ENCODE assay signal across 19 mouse cellular contexts in the genomic region with DNA sequence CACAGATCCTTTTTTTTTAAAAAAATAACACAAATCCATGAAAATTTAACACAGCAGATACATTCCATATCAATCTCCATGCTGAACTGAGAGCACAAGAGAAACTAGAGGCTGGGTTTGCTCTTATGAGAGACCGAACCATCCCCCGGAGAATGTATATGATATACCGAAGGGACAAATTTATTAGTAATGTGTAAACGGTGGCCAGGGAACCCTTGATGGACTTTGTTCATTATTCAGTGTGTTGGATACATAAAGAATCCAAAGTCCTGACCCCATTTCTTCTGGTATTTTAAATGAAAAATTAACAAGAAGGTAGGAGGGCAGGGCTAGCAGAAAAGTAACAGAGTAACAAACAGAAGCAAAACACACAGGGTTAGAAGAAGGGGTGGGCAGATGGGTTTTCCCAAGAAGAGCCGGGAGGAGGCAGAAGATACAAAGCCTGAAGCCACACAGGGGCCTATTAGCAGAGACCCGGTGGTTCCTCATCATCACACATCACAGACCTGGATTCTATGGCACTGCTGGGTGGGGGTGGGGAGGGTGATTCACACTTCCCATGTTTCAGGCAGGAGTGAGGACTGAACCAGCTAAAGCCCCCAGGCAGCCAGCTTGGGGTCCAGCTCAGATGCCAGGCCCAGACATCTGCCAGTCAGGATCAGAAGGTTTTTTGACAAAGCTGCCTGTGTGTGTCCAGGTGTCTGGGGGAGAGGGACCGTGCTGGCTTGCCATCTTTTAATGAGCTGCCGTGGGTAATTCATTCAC. TPM values are rescaled to one million over a fixed set of nuclear protein-coding genes. Genes with fewer than 3 reads are reported as not detected.
DNase-seq lines count a peak whose midpoint lies in the region; ATAC-seq and TF ChIP-seq lines count a peak whose summit lies in the region.
"Had no signal": no experiment of that assay in that cellular context is flagged by ENCODE, and none has a peak within 500 bp of the region (broad histone marks: within the 10 kb centered on the region; RNA-seq: fewer than 3 reads in every experiment).

No protein-coding gene starts in this region.

- no peaks in the 10 kb centered on the region for H3K27me3 ChIP-seq in kidney, embryonic 15.5 days
- H3K27me3 ChIP-seq in kidney, embryonic 14.5 days (ENCODE audit: control insufficient read depth, insufficient read depth, low read length) = no peaks in the 10 kb centered on the region
- no peaks in the 10 kb centered on the region for H3K27me3 ChIP-seq in forebrain, postnatal 0 days (ENCODE audit: insufficient read depth, low read length)
- H3K27me3 ChIP-seq in intestine, postnatal 0 days (replicated peaks; ENCODE audit: control insufficient read depth, insufficient read depth, low read length) = no peaks in the 10 kb centered on the region
- H3K27me3 ChIP-seq: limb, embryonic 13.5 days had no signal

- no peak overlapping the region for H3K9ac ChIP-seq in kidney, embryonic 15.5 days
- H3K9ac ChIP-seq in kidney, embryonic 14.5 days (ENCODE audit: low read depth, low read length) = no peak overlapping the region
- H3K9ac ChIP-seq in forebrain, postnatal 0 days = no peak overlapping the region
- no peak overlapping the region for H3K9ac ChIP-seq in intestine, postnatal 0 days (ENCODE audit: low read depth, low read length)
- H3K9ac ChIP-seq: heart, embryonic 13.5 days; limb, embryonic 13.5 days; lung, embryonic 14.5 days had no signal

- peak; percentile 92 for DNase-seq in brain, embryonic 14.5 days (ENCODE audit: low read depth)
- no peak for DNase-seq in forebrain, postnatal 0 days
- DNase-seq in liver = no peak
- DNase-seq in spleen, postnatal 14 days (ENCODE audit: low spot score in 2 of 2) = no peak
- no peak for DNase-seq in kidney, adult 9 months
- DNase-seq: adrenal gland, postnatal 36 days; cerebellum, adult 11-12 months; gastrocnemius, postnatal 10 days; lung, embryonic 14.5 days; thymus, postnatal 36 days had no signal

- ATAC-seq in kidney, embryonic 15.5 days (replicated peaks; ENCODE audit: low FRiP score) = 0 out of 2 replicates have a peak, but pooled peaks have one; percentile 40
- no peak for ATAC-seq in kidney, embryonic 14.5 days (ENCODE audit: low FRiP score, low TSS enrichment)
- peak; percentile 65 for ATAC-seq in forebrain, postnatal 0 days
- peak; percentile 61 for ATAC-seq in intestine, postnatal 0 days

- H3K36me3 ChIP-seq in kidney, embryonic 15.5 days = no peaks in the 10 kb centered on the region
- H3K36me3 ChIP-seq in kidney, embryonic 14.5 days (ENCODE audit: control insufficient read depth, insufficient read depth, low read length) = no peaks in the 10 kb centered on the region
- H3K36me3 ChIP-seq in forebrain, postnatal 0 days (ENCODE audit: insufficient read depth) = no peaks in the 10 kb centered on the region
- H3K36me3 ChIP-seq in intestine, postnatal 0 days (ENCODE audit: control insufficient read depth, insufficient read depth) = no peaks in the 10 kb centered on the region
- H3K36me3 ChIP-seq: heart, embryonic 13.5 days; limb, embryonic 13.5 days had no signal

- no peak for TF ChIP-seq CTCF in brain, embryonic 14.5 days (IDR thresholded peaks at IDR 0.05; ENCODE audit: borderline replicate concordance, extremely low read depth, insufficient read depth, insufficient read length)
- 0 out of 2 replicates have a peak, but pooled peaks have one; percentile 14 for TF ChIP-seq CTCF in forebrain, postnatal 0 days (IDR thresholded peaks at IDR 0.05; ENCODE audit: low read depth)
- peak; percentile 28; the same call in 1 of the 2 replicates for TF ChIP-seq CTCF in intestine, postnatal 0 days (IDR thresholded peaks at IDR 0.05; ENCODE audit: low read depth)

- no peak for TF ChIP-seq POLR2A in brain, embryonic 14.5 days (IDR thresholded peaks at IDR 0.05; ENCODE audit: borderline replicate concordance, extremely low read depth, insufficient read depth, insufficient read length, poor library complexity, severe bottlenecking)

- H3K4me3 ChIP-seq in kidney, embryonic 15.5 days (replicated peaks) = no peak overlapping the region
- H3K4me3 ChIP-seq in kidney, embryonic 14.5 days (ENCODE audit: low read length) = no peak overlapping the region
- no peak overlapping the region for H3K4me3 ChIP-seq in forebrain, postnatal 0 days (ENCODE audit: low read depth, low read length)
- no peak overlapping the region for H3K4me3 ChIP-seq in intestine, postnatal 0 days (ENCODE audit: low read depth, low read length)
- H3K4me3 ChIP-seq: erythroblast, embryonic 14.5 days; heart, embryonic 13.5 days; limb, embryonic 13.5 days; megakaryocyte, embryonic 14.5 days had no signal

- H3K27ac ChIP-seq in kidney, embryonic 15.5 days = no peak overlapping the region
- H3K27ac ChIP-seq in kidney, embryonic 14.5 days (ENCODE audit: low read depth, low read length) = no peak overlapping the region
- H3K27ac ChIP-seq in forebrain, postnatal 0 days (ENCODE audit: low read depth, low read length) = peak overlapping the region; percentile 16; the same call in 1 of the 2 replicates
- H3K27ac ChIP-seq in intestine, postnatal 0 days (ENCODE audit: low read depth, low read length) = peak overlapping the region; percentile 82
- H3K27ac ChIP-seq: heart, embryonic 13.5 days; limb, embryonic 13.5 days had no signal

- no peak overlapping the region for H3K4me2 ChIP-seq in kidney, embryonic 15.5 days
- H3K4me2 ChIP-seq in kidney, embryonic 14.5 days (replicated peaks; ENCODE audit: low read depth, low read length) = no peak overlapping the region
- H3K4me2 ChIP-seq in forebrain, postnatal 0 days (ENCODE audit: low read depth) = no peak overlapping the region
- peak overlapping the region; percentile 10; the same call in 1 of the 2 replicates for H3K4me2 ChIP-seq in intestine, postnatal 0 days (replicated peaks; ENCODE audit: low read depth)
- H3K4me2 ChIP-seq: heart, embryonic 13.5 days; limb, embryonic 13.5 days; lung, embryonic 14.5 days had no signal

- H3K4me1 ChIP-seq in kidney, embryonic 15.5 days = peaks cover 7% of the 10 kb centered on the region; the same call in 1 of the 2 replicates
- peaks cover 5% of the 10 kb centered on the region; the same call in 1 of the 2 replicates for H3K4me1 ChIP-seq in kidney, embryonic 14.5 days (ENCODE audit: control insufficient read depth, insufficient read depth, low read length)
- H3K4me1 ChIP-seq in forebrain, postnatal 0 days (ENCODE audit: insufficient read depth) = no peaks in the 10 kb centered on the region
- 0 out of 2 replicates have a peak, but pooled peaks cover 4% of the 10 kb centered on the region for H3K4me1 ChIP-seq in intestine, postnatal 0 days (replicated peaks; ENCODE audit: control insufficient read depth, insufficient read depth, low read length)

- no peaks in the 10 kb centered on the region for H3K9me3 ChIP-seq in kidney, embryonic 15.5 days (replicated peaks)
- no peaks in the 10 kb centered on the region for H3K9me3 ChIP-seq in kidney, embryonic 14.5 days (ENCODE audit: control insufficient read depth, low read length)
- no peaks in the 10 kb centered on the region for H3K9me3 ChIP-seq in forebrain, postnatal 0 days (ENCODE audit: low read length)
- no peaks in the 10 kb centered on the region for H3K9me3 ChIP-seq in intestine, postnatal 0 days (ENCODE audit: control insufficient read depth)
- H3K9me3 ChIP-seq: heart, embryonic 13.5 days; limb, embryonic 13.5 days; megakaryocyte, embryonic 14.5 days had no signal

- 48% methylated on average over 8 of the region's 8 CpGs for WGBS in kidney, embryonic 15.5 days
- WGBS in kidney, embryonic 14.5 days = 53% methylated on average over 8 of the region's 8 CpGs
- WGBS in forebrain, postnatal 0 days = 36% methylated on average over 8 of the region's 8 CpGs
- WGBS in intestine, postnatal 0 days = 32% methylated on average over 8 of the region's 8 CpGs

RNA-seq across cellular contexts. Expression of a gene that starts 50.9 kb away (rescaled TPM):
- not detected in 2 replicates for polyA plus RNA-seq in kidney, embryonic 15.5 days (2015; fragmentation: Nextera tagmentation; extraction: Ambion mirVana)
- not detected in 2 replicates for polyA plus RNA-seq in kidney, embryonic 14.5 days (2014; fragmentation: Nextera tagmentation; extraction: Ambion mirVana)
- polyA plus RNA-seq in brain, embryonic 14.5 days (2012; rRNA removed) = not detected in 2 replicates
- total RNA-seq in forebrain, postnatal 0 days (2014; rRNA removed) = not detected in 2 replicates
- 0.11 TPM in 1 of 2 replicates, not detected in the other for polyA plus RNA-seq in forebrain, postnatal 0 days (2015; fragmentation: Nextera tagmentation; extraction: Ambion mirVana)
- polyA plus RNA-seq in intestine, postnatal 0 days (2015; fragmentation: Nextera tagmentation; extraction: Ambion mirVana) = not detected in 2 replicates
- total RNA-seq: adrenal gland, postnatal 36 days; gastrocnemius, postnatal 10 days; layer of hippocampus, postnatal 14 days had no signal
- polyA plus RNA-seq: erythroblast, embryonic 14.5 days; heart, embryonic 13.5 days; intestine, embryonic 14.5 days; lung, embryonic 14.5 days had no signal

Comparison
In these comparisons a context has a peak if more than half of its experiments do, and no peak if none do; other contexts are left out.
1. H3K27ac ChIP-seq: peak in forebrain, postnatal 0 days (single experiment) and intestine, postnatal 0 days (single experiment); none in kidney, embryonic 15.5 days (single experiment) and kidney, embryonic 14.5 days (single experiment).